Mouse (Mus musculus) megakaryocyte, embryonic 14.5 days (primary cell): ENCODE data around the gene Oxld1.

Experiments
- FLI1 ChIP-seq: IDR thresholded peaks from 2 replicates; pipeline ENCODE4 v1.6.1; 2012; ENCODE audit warnings: low read length, inconsistent platforms, mixed read lengths
- GATA1 ChIP-seq: IDR thresholded peaks from 3 replicates; pipeline ENCODE4 v1.6.1; 2012; ENCODE audit warnings: mixed read lengths, low read length, inconsistent platforms, borderline replicate concordance

GRCm38 (mm10) chr11:120498226-120498625 is 40.4 kb upstream of the Oxld1 start:
- TF ChIP-seq GATA1: no peak
- no peak for TF ChIP-seq FLI1
